Mouse (Mus musculus) spleen, postnatal 10 days (tissue): ENCODE measurements around the gene Adm2.
A peak's percentile ranks its signal among the peaks of the same experiment; 100 is the strongest.

Source experiments
- DNase-seq, 2 experiments: peaks; one replicate each; pipeline ENCODE4 v3.0.0; 2021 to 2022; ENCODE audit warnings: low spot score in 2 of 2

The Adm2 gene

GRCm38 (mm10) chr15:89355241-89356187 is 33.0 kb downstream of the Adm2 start, which contains the start of the genes Lmf2 and Ncaph2:
Lmf2 (minus strand) TSS chr15:89355659.
Ncaph2 (plus strand) TSS chr15:89355719.
- peak; percentile 97 to 98 for DNase-seq

DNA sequence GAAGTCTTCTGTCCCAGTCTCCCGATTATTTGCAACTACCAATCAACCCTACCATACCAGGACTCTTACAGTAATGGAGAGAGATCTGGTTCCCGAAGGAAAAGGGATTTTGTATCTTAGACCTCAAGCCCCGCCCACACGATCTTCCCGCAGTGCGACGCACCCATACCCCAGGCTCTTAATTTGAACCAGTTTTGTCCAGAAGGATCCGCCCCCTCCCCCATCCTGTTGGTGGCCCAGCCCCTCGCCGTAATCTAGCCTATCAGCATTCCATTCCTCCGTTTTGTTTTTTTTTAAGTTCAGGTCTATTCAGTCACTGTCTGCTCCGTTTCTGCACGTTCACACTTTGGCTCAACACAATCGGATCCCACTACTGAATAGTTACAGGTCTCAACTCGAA is 33.9 kb downstream of the Adm2 start:
- peak; percentile 53 to 87 for DNase-seq

GRCm38 (mm10) chr15:89358784-89359183 is 36.3 kb downstream of the Adm2 start:
- no peak for DNase-seq

DNA sequence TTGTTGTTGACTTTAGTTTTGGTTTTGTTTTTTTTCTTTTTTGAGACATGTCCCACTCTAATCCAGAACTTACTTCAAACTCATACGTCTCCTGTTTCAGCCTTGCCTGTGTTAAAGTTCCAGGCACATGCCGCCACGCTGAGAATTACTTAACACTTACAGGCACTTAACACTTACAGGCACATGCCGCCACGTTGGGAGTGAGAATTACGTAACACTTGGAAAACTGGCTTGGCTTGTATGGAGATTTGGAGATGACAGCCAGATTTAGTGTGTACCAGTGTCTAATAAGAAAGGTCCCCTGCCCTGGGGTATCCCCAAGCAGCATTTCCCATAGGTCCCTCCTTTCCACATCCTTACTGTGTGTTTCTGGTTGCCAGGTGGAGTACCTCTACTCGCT is 40.5 kb downstream of the Adm2 start:
- no peak for DNase-seq

DNA sequence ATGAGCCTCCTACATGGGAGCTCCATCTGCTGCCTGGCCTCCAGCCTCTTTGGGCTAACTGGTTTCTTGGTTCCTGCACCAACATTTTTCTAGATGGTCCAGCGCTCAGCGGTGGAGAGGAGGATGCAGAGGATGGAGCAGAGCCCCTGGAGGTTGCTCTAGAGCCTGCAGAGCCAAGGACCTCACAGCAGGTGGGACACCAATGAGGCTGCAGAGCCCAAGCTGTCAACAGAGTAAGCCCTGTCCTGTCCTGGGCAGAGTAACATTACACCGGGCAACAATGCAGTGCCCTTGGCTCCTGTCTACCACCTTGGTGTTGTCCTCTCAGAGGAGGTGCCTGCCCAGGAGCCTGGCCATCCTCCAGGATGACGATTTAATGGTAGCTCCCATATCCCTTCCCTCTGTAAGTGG is 42.6 kb downstream of the Adm2 start:
- DNase-seq: no peak

DNA sequence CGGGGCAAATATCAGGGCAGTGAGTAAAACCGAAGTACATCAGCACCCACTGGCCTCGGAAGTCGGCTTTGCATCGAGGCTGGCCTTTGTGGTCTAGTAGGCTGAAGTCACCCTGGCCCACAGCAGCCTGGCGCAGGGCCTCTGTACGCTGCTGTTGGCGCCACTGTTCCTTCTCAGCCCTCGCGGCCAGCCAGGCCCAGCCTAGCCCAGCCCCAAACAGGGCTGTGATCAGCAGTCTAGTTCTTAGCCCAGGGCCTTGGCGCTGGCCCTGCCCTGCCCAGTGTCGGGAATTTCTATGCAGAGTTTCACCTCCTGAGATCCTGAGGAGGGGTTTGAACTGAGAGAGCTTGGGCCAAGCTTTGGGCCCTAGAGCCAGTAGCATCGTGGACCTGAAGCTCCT is 49.5 kb downstream of the Adm2 start:
- peak in 1 of 2 experiments; percentile 7 for DNase-seq

DNA sequence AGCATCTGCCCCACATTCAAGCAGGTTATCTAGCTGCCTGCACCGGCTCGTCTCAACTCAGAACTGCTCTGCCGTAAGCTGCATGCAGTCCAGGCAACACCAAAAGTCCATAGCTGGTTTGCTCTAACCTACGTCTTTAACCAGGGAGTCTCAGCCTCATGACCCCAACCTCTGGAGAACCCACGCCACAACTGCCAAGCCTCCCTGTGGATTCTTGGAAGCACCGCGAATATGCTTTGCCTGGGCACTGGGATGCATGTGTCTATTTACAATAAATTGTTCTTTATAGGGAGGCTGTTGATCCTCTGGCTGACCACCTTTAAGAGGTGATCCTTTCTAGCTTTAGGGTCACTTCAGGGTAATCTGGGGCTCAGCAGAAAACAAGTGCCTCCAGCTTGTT is 50.0 kb downstream of the Adm2 start:
- peak in 1 of 2 experiments; percentile 16 for DNase-seq

DNA sequence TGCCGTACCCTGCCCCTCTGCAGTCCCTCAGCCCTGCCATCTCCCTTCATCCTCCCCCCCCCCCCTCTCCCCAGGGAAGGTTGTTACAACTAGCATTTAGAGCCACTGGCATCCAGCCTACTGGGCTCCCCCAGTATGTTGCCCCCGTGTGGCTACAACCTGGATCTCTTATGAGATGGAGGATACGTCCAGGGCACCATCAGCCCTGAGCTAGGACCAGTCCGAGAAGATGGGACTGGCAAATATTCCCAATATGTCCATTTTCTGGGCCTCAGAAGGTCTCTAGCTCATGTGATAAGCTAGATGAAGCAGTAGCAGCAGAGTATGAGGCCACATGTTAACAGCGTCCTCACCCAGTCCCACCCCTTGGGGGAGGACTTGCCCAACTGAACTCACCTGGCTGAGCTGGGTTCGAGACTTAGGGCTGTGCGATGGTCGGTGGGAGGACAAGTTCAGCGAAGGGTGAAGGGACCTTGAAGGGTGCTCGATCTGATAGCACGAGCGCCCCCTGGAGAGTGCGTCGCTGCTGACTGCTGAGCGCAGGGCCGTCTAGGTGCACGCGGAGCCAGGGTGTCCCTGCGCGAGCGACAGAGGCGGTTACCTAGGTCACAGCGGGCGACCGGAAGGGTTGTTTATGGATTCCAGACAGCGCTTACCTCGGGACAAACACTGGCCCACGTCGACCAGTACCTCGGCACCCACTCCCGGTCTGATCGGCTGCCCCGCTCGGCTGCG is 50.7 kb downstream of the Adm2 start:
- peak; percentile 88 to 94 for DNase-seq

GRCm38 (mm10) chr15:89373762-89374248 is 51.3 kb downstream of the Adm2 start, which contains the start of gene Sco2:
Sco2 (minus strand) TSS chr15:89373846.
- peak; percentile 96 to 97 for DNase-seq
